Mouse (Mus musculus) induced T-regulatory cell, adult 2 months (primary cell): ENCODE measurements at regions not wholly inside any gene's neighbourhood (a gene's known extent, or its start where the extent isn't known, plus 50 kb on each side); places are given as distances from the start of the nearest gene placed in this dataset.

ENCODE experiments used
- DNase-seq: peaks from one replicate; pipeline ENCODE4 v3.0.0-alpha.2; 2012; ENCODE audit warnings: low read depth

DNA sequence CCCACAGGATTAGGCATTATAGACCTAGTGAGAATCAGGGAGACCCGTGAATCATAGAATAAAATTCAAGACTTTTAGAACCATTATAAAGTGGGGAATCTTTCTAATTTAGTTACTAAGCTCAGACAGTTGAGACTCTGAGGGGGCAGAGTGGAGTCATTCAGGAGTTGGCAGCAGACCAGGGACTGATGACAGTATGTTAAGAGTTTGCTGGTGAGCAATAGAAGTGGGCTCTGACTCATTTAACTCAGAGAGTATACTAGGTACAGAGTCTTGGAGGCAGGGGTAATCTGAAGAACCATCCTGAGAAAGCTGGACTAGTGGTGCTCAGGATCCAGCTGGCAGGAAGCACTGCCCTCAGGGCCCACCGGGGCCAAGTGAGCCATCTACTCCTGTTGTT is 184.9 kb upstream of the Npy start:
- DNase-seq: no peak

DNA sequence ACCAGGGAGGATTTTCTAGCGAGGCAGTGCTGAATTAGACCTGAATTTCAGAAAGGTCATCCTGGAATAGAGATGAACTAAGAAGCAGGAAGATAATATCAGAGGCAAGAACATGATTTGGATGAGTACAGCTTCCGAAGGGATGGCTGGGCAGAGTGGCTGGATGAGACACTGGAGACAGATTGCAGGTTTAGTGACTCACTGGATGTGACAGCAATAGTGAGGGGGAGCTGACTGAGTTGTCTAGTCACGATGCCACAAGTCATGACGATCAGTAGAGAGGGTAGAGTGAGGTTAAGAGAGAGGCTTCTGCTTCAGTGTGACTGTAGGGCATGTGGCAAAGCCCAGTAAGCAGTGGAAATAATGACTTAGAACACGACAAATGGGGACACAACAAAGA is 181.3 kb upstream of the Npy start:
- DNase-seq: no peak

DNA sequence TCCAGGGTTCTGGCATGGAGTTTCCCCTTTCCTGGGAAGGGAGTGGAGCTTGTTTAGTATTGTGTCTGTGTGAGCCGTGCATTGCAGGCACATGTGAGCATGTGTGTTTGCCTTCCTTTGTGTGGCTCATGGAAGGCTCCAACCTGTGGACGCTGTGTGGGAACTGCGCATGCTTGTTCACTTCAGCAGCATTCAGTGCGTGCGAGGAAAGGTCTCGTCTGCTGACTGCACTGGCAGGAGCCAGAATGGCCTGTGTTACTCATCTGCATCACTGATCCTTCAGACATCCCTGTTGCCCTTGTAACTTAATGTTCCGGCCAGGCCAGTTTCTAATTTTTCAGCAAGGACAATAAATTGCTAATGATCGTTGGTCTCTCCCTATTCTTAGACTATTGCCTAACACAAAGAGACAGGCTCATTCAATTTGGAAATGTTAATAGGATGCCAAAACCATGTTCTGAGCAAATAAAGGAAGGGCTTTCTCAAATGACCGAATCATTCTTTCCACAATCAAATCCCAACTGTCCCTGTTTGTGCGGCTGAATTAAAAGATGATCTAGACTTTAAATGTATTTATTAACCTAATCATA is 167.9 kb upstream of the Npy start:
- no peak for DNase-seq

DNA sequence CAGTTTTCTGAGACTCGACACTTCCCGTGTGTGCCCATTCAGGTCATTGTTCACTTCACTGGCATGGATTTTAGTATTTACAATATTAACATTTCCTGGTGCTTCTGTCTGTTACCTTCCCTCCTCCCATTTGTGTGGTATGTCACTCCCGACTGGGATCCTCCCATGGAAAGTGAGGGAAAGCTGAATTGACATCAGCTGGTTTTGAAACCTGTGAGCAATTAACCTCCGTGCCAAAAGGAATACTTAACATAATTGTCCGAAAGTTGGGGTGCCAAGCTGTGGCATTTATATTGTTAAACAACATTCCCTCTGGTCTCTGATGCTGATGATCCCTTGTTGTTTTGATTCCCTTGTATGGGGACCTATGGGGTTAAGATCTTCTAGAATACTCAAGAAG is 167.3 kb upstream of the Npy start:
- no peak for DNase-seq

DNA sequence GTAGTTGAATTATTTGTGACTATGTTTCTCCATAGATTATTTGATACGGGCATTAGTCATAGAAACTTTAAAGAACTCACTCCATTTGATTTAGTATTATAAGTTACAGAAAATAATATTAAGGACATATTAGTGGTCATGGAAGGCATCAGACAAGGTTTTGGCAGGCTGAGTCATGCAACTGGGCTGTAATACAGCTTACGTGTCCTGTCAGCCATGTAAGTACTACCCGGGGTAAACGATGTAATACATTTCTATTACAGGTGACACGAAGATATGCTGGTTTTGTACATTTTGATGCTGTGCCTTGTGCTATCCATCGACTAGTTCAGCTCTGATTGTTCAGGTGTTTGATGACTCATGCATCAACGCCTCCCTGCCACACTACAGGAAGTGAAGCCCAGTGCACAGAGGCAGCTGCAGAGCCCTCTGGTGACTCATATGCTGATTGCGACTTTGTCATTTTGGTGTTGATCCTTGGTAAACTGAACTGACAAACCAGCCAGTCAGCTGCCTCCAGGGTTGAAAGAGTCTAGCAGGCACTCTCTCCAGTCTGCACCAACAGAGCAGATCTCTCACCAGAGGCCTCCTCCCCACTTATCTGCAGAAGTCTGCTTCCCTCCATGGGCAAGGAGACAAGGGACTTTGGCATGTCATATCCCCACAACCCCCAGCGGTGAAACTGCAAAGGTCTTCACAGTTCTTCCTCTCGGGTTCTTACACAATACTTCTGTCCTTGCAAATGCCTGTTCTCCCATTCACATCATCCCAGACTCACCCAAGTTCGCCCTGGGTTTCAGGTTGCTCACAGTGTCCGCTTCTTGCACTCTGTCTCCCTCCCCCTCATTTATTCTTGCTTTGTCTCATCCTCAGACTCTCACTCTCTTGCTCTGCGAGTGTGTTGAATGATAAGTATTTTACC is 165.9 kb upstream of the Npy start:
- peak; percentile 82 for DNase-seq

DNA sequence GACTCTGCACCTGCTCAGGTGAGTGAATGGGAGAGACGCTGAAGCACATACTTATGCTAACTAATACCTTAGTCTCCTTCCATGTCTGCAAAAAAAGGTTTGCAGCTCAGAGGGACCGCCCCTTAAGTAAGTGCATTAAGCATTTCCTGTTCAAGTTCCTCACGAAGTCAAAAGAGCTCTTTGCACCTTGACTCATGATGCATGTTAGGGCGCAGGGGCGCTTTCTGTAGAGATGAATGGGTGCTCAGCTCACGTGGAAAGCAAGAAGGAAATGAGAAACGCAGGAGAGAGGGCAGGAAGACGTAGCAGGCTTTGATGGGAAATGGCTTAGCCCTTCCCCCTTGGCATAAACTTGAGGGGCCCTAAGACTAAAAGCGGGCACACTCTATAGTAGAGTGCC is 164.5 kb upstream of the Npy start:
- DNase-seq: peak; percentile 62

DNA sequence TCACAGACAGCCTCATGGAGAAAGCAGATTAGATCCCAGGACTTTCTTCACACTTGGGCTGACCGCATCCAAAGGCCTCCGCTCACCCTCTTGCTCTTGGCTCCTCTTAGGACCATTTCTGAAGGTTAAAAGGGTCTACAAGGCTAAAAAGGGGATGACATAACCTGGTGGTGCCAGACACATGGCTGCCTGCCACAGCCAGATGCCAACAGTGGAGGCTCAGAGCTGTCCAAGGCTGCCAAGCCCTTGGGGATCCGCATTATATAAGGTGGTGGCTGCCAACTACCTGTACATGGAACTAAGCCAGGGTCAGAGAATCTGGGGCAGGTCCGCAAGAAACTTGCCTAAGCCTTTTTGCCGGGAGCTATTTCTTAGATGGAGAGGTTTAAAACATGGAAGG is 151.5 kb upstream of the Npy start:
- DNase-seq: no peak

DNA sequence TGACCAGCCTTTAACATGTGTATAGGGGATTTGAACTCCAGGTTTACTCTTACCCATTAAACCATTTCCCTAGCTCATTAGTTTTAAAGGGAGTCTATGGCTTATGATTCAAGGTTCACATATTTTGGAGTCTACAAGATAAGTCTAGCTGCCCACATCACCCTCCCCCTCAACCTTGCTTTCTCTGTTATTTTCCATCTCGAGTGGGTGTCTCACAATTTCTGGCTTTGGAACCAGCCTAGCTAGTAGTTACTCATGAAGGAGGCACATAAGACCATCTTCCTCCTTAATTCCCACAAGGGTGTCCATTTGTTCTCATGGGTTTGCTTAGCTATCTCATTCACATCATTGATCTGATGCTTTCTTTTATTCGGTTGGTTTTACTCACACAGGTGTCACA is 150.6 kb upstream of the Npy start:
- DNase-seq: no peak

DNA sequence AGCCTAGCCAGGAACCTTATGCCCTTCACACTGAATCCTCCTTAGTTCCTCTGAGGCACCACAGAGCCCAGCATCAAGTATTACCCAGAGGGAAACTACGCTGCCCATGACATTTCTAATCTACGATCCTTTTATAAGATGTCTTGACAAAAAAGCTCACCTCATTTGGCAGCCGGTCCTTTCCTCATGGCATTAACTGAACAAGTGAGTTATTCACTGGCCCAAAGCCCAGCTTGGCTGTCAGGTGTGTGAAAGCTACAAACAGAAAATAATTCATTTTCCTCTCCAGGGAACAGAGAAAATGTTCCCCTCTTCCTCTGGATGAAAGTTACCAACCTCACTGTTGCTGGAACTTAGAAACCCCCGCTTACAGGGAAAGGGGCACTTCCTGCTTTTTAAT is 135.7 kb upstream of the Npy start:
- no peak for DNase-seq

DNA sequence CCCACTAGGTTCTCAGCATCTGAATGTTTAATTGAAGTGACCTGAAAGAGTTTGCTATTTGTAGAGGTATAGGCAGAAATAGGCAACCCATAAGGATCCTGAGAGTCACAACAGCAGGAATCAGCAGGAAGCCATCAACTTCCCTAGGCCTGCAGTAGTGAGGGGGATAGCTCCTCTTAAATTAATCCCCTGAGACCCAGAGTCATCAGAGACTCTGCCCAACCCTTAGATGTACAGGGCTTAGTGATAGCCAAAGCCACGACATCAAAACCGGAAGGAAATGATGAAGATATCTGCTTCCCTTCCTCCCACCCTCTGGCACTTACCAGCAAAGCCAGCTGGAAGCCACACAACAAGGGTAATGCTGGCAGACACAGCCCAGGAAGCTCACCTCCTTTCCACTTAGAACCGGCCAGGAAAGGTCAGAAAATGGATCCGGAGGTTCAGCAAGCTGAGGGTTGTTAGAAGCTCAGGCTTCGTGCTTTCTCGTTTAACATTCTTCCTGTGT is 130.4 kb upstream of the Npy start:
- DNase-seq: peak; percentile 11

DNA sequence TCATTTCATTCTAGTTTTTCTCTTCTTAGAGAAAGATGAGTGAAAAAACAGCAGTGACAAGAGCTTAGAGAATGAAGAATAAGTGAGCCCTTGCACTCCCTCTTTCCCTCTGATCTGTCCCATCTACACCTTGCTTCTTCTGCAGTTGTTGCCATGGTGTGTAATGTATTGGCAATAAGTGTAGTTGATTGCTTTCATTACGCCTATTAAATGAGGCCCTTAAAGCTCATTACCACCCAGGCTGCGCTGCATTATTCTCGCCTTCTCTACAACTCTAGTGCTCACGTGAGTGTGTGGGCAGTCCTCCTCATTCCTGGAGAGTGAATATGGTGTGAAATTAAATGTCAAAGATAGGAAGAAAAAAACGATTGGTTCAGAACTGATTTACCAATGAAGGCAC is 127.7 kb upstream of the Npy start:
- DNase-seq: no peak

DNA sequence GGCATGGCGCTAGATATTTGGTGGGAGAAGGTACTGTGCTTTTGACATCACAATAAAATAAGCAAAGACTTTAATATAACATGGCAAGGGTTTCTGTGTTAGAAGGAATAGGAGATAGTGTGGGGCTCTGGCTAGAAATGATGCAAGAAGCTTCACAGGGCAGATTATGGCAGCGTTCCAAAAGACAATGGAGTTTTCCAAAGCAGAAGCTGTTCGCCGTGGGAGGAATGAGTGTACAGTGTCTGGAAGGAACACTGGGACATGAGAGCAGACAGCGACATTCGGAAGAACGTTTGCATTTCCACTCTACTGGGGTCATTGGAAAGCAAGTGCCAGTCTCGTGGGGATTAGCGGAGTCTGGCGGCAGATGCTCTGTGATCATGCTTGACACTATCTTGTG is 125.5 kb upstream of the Npy start:
- DNase-seq: no peak

DNA sequence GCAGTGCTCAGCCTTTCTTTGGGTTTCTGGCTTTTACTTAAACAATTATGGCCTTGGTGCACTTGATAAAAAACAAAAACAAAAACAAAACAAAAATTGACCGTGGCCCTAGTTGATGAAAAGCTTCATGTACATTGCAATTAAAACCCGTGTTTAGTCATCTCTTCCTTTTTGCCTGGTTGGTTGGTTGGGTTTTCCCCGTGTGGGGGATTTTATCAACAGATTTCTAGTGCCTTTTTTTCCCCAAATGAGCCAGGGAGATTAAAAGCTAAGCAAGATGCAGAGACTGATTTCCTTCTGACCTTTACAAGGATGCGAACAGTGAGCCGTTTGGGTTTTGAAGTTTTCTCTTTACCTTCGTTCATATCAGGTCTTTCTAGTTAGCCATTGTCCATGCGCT is 121.1 kb upstream of the Npy start:
- DNase-seq: peak; percentile 66

DNA sequence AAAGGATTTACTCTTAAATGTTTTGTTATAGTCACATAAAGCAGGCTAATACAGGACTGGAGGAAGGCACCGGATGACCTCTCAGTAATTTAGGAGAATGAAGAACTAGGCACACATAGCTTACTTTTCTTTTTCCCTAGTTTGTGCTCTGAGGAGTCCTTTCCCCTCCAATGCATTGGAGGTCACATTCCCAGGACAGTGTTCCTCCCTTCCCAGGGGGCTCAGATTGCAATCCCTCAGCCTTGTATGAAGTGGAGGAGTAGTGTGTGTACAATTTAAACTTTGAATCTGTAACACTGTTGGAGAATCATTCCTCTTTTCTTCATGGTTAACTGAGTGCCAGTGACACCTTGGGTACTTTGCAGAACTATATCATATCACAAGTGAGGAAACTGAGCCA is 109.5 kb upstream of the Npy start:
- no peak for DNase-seq

DNA sequence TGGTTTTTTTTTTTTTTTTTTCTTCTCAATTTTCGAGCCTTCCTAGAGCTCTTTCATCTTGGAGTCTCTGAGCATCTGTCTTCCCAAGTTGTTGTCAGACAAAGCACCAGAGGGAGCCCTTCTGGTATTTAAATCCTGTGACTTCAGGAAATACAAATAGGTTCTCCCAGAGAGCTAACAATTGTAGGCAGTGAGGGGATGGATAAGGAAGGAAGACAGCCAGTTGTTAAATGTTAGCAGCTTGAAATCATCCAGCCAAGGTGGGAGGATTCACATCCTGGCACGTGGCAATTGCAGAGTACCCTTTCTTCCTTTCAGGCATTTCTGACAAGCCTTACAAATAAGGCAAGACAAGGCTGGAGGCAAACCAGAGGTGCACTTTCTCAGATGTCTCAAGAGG is 106.0 kb upstream of the Npy start:
- DNase-seq: no peak

DNA sequence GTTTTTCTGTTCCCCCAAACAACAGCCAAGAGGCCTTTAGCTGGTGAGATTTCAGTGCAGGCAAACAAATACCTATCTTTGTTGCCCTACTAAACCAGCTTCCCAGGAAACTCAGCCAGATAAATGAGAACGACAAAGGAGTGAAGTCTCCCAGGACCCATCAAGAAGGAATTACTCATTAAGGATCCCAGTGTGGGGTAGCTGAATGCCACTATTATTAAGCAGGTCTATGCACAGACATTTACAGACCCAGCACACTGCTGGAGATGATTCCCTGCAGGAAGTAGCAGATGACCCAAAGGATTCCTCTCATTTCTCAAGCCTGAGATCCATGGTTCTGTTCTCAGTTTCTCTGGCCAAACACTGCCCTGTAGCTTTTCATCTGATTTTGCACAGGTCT is 105.6 kb upstream of the Npy start:
- no peak for DNase-seq

DNA sequence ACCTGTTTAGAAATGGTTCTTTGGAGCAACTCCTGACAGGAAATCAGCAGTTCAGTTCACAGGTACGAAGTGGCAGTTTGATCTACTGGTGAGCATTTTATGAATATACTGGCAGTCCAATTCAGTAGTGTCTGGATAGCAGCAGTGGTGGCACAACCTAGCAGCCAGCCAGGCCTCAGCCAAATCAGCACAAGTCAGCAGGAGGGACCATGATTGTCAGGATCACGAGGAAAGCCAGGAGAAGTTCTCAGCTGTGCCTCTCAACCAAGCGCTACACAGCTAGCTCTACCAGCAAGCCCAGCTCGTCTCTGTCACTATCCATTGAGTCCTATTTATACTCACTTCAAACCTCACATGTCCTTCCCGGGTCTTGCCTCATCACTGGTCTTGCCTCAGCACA is 89.3 kb upstream of the Npy start:
- DNase-seq: no peak

DNA sequence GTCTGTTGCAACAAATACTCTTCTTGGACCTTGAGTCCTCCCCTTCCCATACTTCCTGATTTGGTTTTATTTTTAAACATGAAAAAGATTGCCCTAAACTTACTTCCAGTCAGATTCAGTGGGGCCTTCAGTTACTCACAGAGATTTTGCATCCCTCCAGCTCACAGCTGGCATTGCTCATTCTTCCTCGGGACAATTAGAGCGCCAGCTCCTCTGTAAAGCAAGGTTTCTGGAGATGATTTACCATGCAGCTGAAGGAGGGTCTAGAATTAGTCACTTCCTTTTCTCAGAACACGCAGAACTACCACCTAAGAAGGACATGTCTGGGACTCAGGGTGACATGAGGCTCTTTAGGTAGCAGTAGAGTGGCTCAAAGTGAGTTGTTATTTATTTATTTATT is 79.4 kb upstream of the Npy start:
- DNase-seq: peak; percentile 8

DNA sequence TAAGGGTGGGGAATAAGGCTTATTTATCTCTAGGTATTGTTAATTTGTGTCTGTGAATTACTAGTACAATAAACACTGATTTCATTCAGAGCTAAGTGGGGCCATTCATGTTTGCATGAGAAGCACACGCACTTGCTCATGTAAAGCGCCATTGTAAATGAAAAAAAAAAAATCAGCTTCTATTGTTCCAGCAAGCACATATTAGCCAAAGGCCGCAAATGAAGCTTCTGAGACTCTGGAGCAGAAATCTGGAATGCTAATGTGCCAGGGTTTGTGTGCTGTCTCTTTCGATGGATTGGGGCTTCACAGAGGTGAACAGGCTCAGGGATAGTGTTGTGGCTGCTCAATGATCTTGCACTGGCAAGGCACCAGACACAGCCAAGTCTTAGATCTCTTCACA is 77.2 kb upstream of the Npy start:
- no peak for DNase-seq

DNA sequence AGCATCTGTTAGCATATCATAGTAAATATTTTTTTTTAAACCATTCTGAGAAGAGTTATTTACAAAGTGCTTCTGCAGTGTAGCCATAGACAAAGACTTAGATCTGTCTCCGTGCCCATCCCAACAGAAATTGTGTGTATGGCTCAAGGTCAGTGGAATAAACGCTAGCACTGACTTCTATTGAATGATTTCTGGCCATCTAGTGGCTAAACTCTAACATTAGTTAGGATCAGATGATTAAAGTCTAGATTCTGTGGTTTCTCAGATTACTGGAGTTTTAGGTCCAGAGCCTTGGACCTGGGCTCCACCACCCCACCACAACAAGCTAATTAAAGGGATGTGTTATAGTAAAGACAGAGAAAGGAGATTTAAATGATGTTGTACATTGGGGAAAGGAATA is 72.0 kb upstream of the Npy start:
- no peak for DNase-seq

DNA sequence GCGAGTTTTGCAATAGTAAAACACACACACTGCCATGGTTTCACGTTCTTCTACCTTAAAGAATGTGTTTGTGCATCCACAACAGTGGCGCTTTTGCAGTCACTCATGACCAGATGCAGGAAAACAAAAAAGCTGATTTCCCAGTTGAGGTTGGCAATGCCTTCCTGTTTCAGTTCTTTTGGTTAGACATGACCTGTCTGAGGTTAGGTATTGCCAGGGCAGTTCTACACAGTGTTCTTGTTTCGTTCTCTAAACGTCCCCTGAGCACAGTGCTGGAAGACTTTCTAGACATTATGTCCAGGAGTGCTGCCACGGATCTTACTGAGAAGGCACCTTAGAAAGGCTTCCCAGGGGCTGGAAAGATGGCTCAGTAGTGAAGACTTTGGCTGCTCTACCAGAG is 62.9 kb upstream of the Npy start:
- no peak for DNase-seq

DNA sequence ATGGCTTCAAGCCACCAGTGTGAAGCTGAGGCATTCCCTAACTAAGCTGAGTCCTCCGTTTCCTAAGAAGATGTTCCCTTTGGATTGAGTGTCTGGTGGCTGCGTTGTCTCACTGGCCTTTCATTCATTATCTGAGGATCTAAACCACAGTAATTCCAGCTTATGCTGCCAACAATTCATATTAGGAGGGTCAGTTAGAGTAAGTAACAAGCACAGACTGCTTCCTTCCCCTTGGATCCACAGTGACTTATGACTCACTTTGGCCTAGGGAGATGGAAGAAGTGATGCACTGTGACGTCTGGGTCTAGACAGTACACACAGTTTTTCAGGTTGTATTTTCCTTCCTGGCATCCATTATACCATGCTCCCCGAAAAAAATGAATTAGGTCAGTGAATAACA is 57.8 kb upstream of the Npy start:
- DNase-seq: no peak

DNA sequence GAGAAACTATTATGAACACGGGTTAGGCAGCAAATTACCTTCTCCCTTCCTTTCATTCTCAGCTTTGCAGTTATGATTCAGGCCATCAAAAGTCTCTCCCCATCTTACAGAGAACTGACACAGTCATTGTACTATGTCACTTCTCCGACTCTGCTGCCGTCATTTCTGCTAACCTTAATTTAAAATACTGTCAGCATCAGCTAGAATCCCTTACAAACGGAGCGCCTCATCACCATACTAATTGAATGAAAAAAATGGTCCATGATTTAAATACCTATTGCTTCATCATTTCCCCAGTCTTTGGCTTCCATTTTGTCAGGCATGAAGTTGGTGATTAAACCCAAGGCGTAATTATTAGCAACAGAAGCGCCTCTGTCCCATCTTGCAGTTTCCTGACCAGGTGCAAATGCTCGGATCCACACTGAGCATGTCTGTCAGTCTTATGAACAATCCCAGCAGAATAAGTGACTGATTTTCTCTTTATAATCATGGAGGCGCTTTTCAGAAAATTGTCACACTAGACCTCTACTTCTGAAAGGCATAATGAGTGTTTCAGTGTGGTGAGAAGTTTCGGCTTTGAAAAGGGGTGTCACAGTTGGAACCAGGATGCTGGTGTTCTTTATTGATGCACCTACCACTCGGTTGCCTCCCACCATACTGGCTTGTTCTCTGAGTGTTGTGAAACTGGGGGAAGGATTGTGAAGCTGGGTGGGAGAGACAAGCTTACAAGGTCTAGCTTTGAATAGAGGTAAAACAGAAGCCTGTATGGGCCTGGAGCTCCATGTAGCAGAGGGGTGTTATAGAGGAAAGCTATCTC is 52.4 kb upstream of the Npy start:
- DNase-seq: no peak
